Mouse (Mus musculus): Measurements from ENCODE around the gene Arhgef12.

DNA sequence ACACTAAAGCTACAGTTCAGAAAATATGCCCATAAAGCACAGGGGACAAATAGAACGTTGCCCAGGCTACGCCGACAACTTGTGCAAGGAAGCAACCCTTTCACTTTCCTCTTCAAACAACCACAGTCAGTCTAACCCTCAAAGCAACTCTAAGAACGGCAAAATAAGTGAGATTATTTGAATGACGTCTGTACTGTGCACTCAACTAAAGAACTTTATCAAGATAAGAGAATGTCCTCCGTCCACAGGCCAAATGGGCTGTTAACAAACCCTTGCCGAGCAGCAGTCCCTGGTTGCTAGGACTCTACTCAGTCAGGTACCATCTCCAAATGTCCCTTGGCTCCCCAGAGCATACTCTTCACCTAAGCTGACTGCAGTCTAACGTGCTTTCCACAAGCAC lies 68.6 kb downstream of the Arhgef12 start:
- TF ChIP-seq CTCF (IDR thresholded peaks at IDR 0.05; ENCODE audit: control insufficient read depth, insufficient read depth, insufficient replicate concordance, low read depth, low read length) (no peak), POLR2A (IDR thresholded peaks at IDR 0.05; ENCODE audit: control insufficient read depth, low read depth, low read length) (no peak)
